Mouse (Mus musculus) spleen, embryonic (tissue): ENCODE measurements around the gene Frrs1.

Experiments
- CTCF ChIA-PET: fragments of 350-600 bp; sonication (Branson Sonifier 250); formaldehyde crosslinking; loops from one replicate; lab custom pipeline; 2022; lab: Charles Lee

The Frrs1 gene

DNA sequence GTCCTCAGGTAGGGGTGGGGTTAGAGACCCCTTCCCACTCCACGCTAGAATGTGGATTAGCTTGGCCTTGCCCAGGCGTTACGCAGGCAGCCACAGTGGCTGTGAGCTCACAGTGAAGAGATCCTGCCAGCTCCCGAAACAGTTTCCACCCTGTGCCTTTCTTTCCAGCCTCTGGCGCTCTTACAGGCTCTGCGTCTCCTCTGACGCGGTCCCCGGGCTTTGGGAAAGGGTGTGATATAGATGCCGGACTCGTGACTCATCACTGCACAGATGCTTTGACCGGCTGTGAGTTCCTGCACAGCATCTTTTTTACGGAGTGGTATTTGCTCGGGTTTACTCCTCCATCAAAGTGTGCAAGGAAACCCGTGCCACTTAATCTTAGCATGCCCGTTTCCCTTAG is 46.6 kb downstream of the Frrs1 start:
- CTCF ChIA-PET, result interaction anchor here (0.7 kb wide), 1 partner anchor 405 kb away, joined by 3 read pairs; no protein-coding TSS in a partner anchor

DNA sequence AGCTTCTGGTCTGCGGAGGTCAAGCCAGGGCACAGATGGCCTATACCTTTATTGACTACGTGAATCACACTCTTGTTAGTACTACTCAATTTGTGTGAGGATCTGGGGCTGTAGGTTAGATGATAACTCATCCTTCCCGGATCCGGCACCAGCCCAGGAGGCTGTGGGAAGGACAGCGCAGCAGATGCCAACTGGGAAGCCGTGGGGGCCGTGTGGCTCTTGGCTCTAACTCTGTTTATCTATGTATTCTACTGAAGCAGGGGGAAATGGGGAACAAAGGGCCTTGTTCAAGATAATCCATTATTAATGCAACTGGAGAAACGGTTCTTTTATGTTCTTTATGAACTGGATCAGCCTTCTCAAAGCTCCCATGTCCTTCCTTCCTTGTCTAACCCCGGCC is 47.3 kb downstream of the Frrs1 start:
- CTCF ChIA-PET, result no interaction called here

DNA sequence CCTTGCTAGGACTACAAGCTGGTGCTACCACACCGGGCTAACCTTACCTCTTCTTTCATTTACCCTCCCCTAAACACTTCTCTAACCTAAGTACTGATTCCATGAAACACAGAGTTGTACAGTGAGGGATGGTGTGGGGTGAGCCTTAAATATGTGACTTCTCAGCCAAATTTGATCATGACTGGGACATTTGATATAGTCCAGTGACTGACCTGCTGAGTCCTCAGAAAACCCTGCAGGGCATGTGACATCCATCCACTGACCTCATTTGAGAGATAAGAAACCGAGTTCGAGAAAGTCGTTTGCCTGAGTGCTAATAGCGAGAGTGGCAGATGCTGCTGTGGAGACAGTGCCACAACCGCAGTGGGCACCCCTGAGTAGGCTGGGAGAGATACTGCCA is 55.1 kb downstream of the Frrs1 start:
- CTCF ChIA-PET, result no interaction called here

DNA sequence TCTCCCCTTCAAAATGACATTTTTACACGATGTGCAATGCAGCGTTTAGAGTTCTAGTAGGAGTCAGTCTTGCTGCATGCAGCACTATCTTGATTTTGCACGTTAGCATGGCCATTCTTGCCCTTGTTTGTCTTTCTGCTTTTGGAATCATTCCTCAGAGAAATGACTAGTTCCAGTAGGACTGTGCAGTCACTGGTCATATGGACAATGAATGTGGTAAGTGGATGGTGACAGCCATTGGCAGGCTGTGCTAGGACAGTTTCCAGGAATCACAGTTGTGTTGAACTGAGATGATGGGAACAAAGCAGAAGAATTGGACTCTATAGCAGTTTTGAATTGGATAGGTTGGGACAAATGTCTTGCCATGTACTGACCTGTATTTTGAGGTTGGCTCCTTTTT is 55.7 kb downstream of the Frrs1 start:
- CTCF ChIA-PET, result no interaction called here

DNA sequence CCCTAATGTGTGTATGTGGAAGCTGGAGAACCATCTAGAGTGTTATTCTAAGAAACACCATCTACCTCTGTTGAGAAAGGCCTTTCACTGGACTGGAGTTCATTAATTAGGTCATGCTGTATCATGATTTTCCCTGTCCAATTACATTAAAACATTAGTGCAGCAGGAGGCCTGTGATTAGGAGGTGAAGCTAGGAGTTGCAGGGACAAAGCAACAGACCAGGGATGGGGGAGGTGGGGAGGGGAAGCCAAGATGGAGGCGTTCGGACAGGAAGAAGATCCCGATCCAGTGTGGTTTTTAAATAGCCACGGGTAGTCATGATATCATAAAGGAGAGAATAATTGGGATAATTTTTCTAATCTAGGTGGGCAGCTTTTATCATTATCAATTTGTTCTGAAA is 57.8 kb downstream of the Frrs1 start:
- CTCF ChIA-PET, result no interaction called here

DNA sequence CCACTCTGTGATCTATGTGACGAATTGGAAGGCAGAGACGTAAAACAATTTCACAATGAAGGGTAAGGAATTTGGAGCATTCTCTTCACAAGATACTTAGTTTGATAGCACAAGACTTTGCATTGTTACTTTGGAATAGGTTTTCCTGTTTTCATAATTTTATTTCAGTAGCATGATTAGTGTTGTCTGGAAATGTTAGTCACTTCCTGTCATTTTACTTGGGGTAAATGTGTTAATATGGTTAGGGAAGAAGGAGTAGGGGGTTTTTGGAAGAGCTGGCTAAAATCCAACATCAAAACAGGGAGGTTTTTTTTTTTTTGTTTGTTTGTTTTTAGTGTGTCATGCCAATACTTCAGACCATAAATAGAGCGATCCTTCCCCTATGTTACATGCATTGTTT is 62.3 kb downstream of the Frrs1 start:
- CTCF ChIA-PET, result no interaction called here

DNA sequence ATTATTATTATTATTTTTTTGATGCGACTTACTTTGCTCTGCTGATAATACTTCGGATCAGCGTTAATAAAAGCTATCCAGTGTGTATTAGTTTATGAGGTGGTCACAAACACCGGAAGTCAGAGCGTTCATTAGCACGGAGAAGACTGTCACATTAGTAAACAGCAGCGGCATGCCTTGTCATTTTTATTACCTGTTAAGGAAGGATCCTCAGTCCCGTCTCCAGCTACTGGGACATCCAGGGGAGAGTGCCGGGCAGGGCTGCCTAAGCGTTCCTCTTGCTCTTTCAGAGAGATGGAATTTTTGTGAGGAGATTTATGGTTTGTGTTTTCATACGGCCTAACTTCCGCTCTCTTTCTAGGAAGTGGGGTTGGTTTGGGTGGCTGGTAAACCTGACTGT is 63.8 kb downstream of the Frrs1 start:
- CTCF ChIA-PET, result no interaction called here

DNA sequence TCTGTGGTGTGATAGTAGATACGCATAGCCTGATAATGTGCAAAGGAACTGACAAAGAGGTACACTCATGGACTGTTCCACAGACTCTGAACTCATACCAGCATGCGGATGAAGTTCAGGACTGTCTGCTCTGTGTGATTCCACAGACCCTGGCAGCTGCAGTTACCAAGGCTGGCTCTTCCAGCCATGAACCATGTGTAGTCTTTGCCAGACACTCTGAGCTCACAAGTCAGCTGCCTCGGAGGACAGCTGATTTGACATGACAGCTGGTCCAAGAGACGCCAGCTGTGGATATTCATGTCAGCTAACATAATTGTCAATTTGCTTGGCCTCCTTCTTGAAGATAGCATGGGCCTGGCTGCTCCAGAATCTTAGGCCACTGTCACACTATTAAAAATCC is 69.7 kb downstream of the Frrs1 start:
- CTCF ChIA-PET, result no interaction called here

DNA sequence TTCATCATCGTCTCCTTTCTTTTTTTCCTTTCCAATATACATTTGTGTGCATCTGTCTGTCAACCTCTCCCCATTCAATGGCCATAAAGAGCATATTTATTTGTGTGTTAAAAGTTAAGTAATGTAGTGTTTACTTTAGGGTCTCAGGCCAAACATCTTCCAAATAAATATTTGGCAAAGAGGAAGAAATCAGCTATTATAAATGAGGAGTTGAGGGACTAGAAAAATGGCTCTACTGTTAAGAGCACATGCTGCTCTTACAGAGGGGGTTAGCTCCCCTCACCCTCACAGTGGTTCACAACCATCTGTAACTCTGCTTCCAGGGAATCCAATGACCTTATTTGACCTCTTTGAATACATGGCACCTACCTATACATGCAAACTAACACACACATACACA is 73.9 kb downstream of the Frrs1 start:
- CTCF ChIA-PET, result no interaction called here

DNA sequence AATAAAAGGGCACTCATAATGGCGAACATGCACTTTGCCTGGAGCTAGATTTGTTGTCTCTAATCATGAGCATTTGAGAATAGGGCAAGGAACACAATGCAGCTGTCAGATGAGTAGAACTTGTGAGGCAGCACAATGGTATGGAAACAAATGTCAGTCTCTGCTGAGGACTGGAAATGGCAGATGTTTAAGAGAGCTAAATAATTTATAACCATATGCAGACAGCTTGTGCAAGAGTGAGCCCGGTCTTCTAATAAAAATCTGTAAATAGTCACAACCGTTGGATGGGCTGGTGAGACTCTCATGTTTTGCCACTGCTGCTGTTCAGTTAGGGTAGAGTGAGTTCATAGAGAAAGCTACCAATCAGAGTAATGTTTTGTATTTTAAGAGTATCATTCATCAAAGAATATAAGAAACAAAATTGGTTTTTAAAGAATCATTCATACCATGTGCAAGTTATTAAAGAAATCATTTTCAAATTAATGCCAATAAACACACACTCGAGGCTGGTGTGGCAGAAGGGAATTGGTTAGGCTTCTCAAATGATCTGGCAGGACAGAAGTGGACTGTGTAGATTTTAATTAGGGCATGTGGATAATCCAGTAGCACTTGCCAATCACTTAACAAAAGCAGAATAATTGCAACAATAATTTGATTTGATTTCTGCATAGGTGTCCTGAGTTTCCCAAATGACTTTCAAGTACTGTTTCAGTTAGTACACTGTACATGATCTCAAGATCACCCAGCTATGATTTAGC is 77.8 kb downstream of the Frrs1 start:
- CTCF ChIA-PET, result no interaction called here

DNA sequence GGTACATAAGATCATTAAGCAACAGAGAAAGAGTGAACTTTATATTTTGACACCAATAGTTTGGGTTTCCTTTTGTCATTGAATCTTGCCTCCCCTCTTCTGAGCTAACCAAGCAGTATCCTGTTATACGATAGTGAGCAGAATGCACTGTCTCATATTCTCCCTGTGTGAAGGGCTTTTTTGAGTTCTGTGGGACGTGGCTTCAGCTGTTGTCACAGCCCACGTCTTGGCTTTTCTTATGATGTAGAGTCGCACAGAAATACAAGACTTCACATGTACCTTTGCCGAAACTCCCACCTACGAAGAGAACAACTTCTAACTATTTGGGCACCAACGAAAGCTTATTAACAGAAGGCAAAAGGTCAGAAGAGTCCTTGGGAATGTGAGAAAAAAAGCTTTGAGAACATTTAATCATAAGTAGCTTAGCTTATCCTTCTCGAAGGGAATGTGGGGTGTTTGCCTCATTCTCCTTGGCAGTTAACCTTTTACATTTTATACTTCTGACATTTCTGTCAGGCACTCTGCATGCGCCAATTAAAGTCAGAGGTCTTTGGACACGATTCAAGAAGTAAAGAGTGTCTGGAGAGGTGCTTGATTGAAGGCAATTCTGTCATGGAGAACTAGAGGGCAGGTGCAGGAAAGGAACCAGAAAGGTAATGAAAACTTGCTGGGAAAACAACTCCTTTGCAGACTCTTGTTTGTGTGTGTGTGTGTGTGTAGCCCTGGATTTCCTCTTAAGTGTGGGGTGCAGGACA is 81.7 kb downstream of the Frrs1 start:
- CTCF ChIA-PET, result no interaction called here

DNA sequence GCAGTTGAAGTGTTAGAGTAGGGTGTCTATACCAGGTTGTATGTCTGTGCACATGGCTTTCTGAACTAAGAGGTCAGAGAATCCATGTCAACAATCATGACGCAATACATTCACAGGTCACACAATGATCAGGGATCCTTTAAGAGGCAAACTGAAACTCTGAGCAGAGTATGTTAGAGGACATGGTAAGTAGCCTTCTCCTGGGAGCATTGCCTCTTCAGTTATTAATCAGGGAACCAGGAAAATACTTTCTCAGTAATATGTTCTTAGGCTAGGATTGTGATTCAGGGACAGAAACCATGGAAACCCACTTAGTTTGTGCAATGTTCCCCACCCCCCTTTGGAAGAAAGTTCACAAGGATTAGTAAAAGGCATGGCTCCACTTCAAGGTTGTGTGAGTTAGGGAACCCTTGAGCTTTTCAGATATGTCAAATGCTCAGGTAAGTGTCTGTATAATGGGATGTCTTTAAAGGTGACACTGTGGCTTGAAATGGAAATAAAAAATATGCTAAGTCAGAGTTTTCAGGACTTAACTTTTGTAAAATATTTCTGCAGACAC is 82.4 kb downstream of the Frrs1 start:
- CTCF ChIA-PET, result interaction anchor here (0.7 kb wide), 1 partner anchor 224 kb away, joined by 3 read pairs; no protein-coding TSS in a partner anchor

DNA sequence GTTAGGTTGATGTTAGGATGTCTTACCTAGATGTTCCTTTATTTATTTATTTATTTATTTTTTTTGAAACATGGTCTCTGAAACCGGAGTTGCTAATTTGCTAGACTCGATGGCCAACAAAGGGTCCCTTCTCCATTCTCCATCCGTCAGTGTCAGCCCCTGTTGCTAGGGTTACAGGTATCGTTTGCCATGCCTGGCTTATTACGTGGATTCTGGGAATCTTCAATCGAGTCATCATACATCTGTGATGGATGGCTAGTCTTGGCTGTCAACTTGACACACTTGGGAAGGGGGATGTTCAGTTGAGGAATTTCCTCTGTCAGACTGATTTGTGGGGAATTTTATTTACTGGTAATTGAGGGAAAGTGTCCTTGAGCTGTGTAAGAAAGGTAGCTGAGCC is 83.5 kb downstream of the Frrs1 start:
- CTCF ChIA-PET, result no interaction called here

DNA sequence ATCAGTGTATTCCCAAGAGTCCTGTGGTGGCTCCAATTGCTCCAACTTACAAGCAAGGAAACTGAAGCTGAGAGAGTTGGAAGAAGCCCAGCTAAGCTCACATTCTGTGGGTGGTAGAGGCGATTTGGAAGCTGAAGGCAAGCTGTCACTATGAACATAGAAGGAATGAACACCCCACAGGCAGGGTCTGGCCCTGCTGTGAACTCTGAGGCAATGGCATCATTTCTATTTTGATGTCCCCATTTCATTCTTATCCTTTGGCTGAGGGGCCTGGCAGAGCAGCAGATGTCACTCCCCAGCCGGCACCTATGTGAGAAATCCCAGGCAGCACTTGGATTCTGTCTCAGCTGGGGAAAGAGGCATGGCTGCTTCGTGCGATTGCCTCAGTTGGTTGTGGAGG is 84.2 kb downstream of the Frrs1 start:
- CTCF ChIA-PET, result no interaction called here

DNA sequence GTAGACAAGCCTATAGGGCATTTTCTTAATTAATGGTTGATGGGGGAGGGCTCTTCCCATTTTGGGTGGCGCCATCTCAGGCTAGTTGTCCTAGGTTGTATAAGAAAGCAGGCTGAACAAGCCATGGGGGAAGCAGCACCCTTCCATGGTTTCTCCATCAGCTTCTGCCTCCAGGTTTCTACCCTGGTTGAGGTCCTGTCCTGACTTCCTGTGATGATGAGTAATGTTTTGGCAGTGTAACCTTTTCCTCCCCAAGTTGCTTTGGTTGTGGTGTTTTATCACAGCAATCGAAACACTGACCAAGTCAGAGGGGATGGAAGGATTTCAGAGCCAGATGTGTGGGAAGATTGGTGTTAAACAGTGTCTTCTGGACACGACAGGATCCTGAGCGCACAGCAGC is 87.2 kb downstream of the Frrs1 start:
- CTCF ChIA-PET, result no interaction called here

DNA sequence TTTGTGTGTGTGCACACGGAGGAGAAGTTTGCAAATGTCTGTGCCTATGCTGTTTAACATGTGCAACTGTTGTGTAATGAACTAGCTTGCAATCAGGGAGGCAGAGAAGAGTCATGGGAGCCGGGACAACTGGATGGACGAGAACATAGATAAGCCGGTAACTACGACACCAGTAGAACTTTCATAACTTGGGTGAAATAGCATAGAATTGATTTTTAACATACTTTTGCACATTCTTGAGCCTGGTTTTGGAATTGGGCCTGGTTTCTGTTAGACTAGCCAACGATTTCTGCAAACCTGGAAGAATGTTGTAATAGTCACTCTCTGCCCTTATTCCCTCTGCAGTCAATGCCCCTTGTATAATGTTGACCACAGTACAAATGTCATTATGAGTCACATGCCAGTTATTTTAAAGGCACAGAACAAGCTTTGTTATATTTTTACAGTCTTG is 91.4 kb downstream of the Frrs1 start:
- CTCF ChIA-PET, result no interaction called here

DNA sequence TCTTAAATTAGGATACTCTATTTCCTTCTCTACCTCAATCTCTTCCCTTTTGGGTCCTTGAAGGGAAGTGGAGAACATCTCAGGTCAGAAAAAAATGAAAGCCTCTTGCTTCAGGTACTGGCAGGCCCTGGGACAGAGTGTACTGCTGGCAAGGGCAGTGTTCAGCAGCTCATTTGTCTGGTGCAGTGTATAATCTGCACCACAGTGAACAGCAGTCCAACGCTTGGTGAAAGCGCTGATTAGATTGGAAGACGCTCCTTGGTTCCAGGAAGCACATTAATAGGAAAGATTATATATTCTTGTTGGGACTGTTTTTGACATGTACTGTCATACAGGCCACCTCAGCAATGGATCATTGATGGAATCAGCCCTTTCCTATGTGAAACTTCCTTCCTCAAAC is 92.2 kb downstream of the Frrs1 start:
- CTCF ChIA-PET, result no interaction called here

DNA sequence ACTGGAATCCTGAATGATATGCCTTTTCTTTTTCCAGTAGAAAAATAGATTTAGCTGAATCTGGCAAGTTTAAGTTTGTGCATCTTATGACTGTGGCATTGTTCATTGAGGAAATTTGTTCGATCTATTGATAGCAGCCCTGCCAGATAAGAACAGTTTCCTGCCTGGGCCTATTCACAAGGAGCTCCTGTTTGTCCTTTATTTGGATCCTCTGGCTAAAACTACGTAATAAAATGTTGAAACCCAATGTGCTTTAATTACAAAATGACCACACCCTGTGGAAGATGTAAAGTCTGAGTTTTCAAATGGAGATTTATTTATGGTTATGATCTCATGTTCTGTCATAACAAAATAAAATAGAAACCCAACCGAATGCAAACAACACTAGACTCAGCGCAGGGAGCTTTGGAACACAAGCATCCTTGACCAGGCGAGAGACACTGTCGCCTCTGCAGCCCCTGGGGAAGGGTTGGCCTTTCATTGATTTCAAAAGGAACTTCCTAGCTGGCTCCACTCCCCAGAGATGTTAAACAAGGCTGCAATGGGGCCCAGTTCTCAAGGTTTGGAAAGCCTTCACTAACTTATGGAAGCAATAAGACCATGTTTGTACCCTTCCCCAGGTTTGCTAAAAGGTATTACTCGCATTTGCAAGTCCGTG is 93.1 kb downstream of the Frrs1 start:
- CTCF ChIA-PET, result no interaction called here

DNA sequence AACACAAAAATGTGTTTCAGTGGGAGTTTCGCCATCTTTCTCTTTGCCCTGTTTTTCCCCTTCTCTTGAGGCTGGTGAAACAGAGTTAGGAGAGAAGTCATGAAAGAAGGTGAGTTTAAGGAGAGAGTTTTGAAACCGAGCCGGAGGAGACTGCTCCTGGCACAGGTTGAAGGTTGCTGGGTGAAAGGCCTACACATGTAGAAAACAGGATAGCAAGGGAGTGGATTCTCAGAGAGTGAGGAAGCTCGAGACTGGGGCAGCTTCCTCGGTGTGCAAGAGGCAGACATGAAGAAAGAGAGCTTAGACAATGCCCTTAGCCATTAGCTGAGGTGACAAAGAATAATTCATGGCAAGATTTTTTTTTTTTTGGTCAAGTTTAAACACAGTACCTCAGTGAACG is 94.1 kb downstream of the Frrs1 start:
- CTCF ChIA-PET, result no interaction called here

DNA sequence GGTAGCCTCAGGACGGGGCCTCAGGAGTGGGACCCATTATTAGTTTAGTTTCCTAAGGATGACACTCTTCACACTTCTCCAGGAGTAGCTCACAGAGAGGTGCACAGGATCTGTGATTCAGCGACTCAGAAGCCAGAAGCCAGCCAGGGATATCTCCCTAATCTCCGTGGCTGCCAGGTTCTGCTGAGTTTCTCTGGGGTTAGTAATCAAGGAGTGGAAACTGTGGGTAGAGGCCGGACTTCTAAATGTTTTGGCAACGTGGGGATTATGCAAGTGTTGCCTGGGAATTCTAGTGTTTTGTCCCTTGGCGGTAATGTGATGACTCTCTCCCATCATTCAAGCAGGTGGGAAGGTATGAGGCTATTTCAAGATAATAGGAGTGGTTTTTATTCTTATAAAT is 95.8 kb downstream of the Frrs1 start:
- CTCF ChIA-PET, result no interaction called here
